Mouse (Mus musculus) brown adipose tissue, adult 24 weeks (tissue): ENCODE measurements at regions not wholly inside any gene's neighbourhood (a gene's known extent, or its start where the extent isn't known, plus 50 kb on each side); places are given as distances from the start of the nearest gene placed in this dataset.

Source experiments
- H3K27ac ChIP-seq: fragments of 200-500 bp; replicated peaks from 2 replicates; pipeline ENCODE4 v1.5.1; 2012; ENCODE audit warnings: low read depth, mild to moderate bottlenecking, low read length
- H3K4me1 ChIP-seq: fragments of 200-500 bp; 2 replicates; pipeline ENCODE4 v1.6.1; 2012; ENCODE audit warnings: low read length, mixed read lengths; ENCODE audit not compliant: control insufficient read depth, insufficient read depth, insufficient read length
- H3K4me3 ChIP-seq: fragments of 200-500 bp; 2 replicates; pipeline ENCODE4 v1.5.1; 2012; ENCODE audit warnings: low read depth, mild to moderate bottlenecking, low read length, moderate library complexity; ENCODE audit not compliant: insufficient read depth

DNA sequence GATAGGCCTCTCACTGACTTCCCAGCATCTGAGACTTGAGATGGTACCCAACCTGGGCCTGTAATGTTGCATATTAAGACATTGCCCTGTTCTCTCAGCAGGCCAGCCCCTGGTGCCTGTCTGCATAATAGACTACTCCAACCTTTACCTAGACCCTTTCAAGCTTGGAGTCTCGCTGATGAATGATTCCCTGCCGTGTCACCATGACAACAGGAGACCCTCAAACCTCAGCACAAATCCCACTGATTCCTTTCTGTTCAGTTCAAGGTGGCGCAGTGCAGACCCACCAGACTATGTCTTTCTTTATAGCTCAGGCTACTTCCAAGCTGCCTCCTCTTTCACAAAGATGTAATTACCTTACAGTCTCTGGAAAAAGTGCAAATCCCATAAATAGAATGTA lies 172.0 kb downstream of the Dcdc2c start:
- no peak overlapping the region for H3K27ac ChIP-seq
- H3K4me1 ChIP-seq: no peaks in the 10 kb centered on the region
- H3K4me3 ChIP-seq: no peak overlapping the region

DNA sequence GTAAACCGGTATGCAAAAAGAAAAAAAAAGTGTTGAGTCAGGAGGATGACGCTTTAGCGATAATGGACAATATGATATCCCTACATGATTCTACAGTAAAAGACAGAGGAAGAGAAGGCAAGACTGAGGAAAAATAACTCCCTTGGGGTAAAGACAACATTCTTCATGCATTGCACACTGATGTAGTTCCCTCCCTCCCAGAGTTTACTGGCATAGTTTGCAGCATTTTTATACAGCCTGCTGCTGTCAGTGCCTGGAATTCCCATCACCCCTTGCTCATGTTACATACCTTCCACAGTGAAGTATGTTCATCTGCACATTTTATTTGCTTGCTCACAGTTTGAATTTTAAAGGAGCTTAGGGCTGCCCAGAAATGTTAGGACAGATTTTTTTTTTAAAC lies 174.2 kb downstream of the Dcdc2c start:
- Histone ChIP-seq H3K4me1 (no peaks in the 10 kb centered on the region), H3K27ac (no peak overlapping the region), H3K4me3 (no peak overlapping the region)

DNA sequence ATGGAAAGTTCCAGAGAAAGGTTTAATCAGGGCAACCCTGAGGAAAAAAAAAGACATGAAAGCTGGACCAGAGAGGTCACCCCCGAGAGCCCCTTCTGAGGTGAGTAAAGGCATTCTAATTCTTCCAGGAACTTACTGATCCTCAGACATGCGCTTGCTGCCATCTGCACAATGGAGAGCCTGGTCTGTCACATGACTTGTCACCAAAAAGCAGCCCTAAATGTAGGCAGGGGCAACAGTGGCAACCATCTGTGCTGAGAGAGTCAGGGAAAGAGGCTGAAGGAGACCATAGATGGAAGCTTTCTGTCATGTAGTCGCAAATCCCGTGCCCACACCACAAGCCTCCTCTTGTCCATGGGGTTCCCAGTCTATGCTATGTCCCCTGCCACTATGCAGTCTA lies 174.8 kb downstream of the Dcdc2c start:
- Histone ChIP-seq H3K27ac (no peak overlapping the region), H3K4me1 (no peaks in the 10 kb centered on the region), H3K4me3 (no peak overlapping the region)

DNA sequence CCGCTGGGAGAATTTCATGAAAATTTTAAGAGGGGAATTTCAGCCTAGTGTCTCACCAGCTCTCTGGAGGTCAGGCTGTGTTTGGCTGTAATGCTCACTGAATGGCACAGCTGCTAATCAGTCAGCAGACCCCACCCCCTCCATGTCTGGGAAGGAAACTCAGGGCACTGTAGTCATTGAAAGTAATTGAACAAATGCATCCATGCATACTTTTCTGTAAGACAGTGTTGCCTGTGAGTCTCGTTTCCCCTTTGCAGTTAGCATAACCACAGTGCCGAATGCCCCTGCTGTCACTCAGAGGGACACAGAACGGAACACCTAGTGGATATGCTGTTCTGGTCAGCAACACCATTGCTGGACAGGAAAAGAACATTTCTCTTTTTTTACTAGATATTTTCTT lies 175.4 kb downstream of the Dcdc2c start:
- Histone ChIP-seq H3K27ac (no peak overlapping the region), H3K4me1 (no peaks in the 10 kb centered on the region), H3K4me3 (no peak overlapping the region)

DNA sequence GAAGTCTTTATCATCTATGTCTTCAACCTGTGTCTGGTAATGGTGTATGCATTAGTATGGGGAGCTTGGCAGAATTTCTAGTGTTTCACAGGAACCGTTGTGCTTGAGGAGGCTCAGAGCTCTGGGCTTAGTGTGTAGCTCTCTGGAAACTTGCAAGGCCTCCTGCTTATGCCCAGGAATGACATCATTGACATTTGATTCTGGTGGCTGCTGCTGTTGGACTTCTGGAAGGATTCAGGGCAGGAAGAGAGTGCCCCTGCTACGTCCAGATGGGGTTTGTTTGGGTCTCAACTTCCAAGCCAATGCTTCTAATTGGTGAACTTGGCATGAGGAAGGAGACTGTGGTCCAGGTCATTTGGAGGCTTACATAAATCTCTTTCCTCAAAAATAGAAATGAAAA lies 186.9 kb downstream of the Dcdc2c start:
- Histone ChIP-seq H3K4me1 (no peaks in the 10 kb centered on the region), H3K27ac (no peak overlapping the region), H3K4me3 (no peak overlapping the region)

DNA sequence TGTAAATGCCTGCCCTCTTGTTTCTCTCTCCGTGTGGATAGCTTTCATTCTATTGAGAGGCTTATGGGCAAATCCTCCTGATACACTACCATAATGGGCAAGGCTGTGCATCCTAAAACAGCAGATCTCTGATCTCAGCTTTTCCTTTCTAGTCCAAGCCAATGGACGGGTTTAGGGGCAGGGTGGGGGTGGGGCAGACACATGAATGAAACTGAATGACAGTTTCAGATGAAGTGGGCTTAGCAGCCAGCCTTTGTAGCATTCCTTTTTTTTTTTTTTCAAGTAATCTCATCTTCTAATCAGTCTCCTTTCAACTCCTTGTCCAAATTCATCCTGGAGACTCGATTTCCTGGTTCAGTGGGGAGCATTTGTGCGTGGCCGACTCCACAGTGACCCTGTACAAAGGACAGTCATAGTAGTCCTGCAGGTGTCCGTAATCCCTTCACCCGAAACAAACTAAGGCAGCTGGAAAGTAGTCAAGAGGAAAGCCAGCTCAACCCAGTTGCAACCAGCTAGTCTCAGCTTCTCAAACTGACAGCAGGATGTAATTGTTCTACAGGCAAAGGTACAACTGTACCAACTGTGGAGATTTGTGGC lies 193.4 kb downstream of the Dcdc2c start:
- H3K4me1 ChIP-seq: no peaks in the 10 kb centered on the region

DNA sequence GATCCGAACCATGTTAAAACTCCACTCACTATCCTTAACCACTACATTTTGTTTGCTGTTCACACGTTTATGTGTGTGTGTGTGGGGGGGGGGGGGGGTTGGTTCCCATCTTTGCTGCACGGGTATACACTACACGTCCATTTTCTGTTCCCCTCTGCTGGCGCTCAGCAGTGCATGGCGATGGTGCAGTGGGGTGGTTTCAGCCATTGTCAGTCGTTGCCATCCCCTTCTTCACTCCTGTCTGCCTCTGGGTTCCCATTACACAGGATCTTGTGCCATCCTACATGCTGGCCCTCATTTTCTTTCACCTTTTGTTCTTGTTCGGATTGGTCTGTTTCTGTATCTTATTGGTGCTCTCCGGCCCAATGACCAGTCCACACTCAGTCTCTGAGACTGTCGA lies 194.4 kb downstream of the Dcdc2c start:
- no peak overlapping the region for H3K4me3 ChIP-seq
- no peak overlapping the region for H3K27ac ChIP-seq
- H3K4me1 ChIP-seq: no peaks in the 10 kb centered on the region

More for the DNA sequence above, 193.4 kb downstream of the Dcdc2c start:
- Histone ChIP-seq H3K4me3 (no peak overlapping the region), H3K27ac (no peak overlapping the region)

DNA sequence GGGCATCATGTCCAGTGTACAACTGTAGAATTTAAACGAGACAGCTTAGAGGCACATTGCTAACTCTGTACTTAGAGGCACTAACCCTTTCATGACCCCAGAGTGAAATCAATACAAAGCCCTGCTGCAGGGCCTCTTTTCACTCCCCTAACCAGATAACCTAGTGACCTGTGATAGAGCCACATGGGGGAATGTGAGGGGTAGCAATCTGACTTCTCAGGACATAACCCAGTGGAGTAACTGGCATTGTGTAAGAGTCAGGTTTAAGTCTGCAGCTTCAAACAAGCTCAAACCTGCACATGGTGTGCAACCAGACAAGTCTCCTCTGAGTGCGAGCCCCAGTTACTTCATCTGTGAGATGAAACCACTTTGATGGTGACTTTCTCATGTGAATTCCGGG lies 199.1 kb downstream of the Dcdc2c start:
- Histone ChIP-seq H3K27ac (no peak overlapping the region), H3K4me3 (no peak overlapping the region), H3K4me1 (no peaks in the 10 kb centered on the region)

DNA sequence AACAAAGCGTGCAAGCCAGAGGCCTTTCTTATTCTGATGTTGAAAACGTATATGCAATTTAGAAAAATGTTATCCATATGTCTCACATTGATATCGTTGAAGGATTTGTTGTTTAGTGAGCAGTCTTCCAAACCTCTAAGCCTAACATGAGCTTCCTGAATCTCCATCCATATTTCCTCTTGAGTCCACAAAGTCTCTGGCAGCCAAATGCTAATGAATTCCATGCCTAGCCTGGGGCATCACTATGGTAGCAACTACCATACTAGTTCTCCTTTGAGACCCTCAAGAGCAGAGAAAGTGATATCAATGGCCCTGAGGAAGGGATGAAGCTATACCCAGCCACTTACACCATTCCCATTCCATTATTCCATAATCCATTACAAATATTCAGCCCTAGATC lies 199.6 kb downstream of the Dcdc2c start:
- H3K27ac ChIP-seq: no peak overlapping the region
- H3K4me1 ChIP-seq: no peaks in the 10 kb centered on the region
- H3K4me3 ChIP-seq: no peak overlapping the region

DNA sequence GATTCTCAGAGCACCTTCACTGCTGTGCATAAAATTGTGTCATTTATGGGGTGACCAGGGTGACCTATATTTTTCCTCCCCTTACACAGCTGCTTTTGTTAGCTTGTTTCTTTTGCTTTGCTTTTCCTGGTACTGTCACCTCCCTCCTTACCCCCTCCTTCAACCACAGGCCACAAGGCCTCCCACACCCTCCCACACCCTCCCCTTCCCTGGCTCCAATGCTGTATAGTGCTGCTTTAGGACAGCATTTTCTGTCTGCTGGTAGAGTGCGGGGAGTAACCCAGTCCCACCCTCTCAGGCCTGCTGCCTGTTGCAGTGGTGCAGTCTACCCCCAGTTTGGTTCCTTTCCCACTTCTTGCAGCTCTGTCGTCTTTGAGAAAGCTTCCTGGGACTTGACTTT lies 209.5 kb downstream of the Dcdc2c start:
- no peak overlapping the region for H3K27ac ChIP-seq
- no peak overlapping the region for H3K4me3 ChIP-seq
- no peaks in the 10 kb centered on the region for H3K4me1 ChIP-seq

DNA sequence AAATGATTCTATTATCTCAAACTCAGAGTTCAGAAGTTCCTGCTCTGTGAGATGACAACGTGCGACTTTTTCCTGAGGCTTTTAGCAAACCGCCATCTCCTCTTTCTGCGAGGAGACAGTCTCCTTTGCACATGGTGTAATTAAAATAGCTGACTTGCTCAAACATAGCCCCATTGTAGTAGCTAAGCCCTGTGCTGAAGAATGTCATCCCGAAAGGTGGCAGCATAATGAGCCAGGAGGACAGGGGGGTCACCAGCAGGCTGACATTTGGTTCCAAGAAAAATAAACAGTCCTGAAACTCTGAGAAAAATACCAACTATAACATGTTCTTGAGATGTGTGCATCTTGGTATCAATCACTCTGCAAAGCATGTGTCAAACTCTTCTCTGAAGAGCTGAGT lies 219.6 kb downstream of the Dcdc2c start:
- H3K4me3 ChIP-seq: no peak overlapping the region
- no peak overlapping the region for H3K27ac ChIP-seq
- no peaks in the 10 kb centered on the region for H3K4me1 ChIP-seq

DNA sequence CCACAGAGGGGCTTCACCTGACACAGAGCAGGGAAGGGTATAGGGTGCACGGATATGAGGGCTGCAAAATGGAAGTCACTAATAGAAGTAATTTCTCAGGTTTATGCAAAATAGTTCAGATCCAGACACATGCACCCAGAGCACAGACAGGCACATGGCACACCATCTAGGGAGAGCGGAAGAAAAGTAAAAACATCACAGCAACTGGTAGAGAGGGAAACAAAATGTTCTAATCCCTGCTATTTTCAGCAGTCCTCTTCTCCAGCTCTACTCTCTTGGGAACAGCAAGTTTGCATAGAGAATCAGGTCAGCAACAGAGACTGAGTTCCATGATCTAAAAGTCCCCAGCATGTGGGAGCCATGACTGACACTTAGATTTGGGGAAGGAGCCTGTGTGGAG lies 220.4 kb downstream of the Dcdc2c start:
- Histone ChIP-seq H3K4me1 (no peaks in the 10 kb centered on the region), H3K4me3 (no peak overlapping the region), H3K27ac (no peak overlapping the region)

DNA sequence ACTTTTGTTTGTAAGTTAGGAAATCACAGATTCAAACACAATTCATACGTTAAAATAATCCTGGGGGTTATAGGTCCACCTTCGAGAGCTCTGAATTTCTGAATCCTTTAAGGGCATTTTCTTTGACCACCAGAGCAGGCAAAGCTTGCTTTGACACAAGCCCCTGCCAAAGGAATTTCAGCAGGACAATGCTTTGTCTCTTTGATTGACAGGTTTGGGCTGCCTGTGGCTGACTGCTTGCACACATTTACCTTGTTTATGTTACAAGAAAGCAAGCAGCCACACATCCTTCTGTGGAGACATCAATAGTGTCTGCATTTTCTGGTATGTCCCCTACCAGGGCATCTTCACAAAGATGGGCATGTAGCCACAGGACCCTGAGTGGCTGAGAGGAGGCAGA lies 228.5 kb downstream of the Dcdc2c start:
- H3K27ac ChIP-seq: no peak overlapping the region

DNA sequence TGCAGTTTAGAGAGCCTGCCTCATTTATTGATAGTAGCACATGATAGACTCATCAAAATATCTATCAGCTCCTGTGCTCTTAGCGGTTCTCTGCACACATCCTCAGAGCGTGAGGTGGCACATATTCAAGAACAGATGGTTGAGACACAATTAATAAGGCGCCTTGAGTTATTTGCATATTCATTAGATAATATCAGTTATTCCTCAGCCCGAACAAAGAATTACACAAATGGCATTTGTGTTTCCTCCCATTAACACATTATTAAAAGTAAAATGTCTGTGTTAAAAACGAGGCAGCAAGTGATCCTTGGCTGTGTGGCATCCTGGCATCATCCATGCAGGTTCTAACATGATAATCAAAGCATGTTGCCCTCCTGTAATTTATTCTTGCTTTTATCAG lies 243.0 kb downstream of the Dcdc2c start:
- Histone ChIP-seq H3K4me3 (no peak overlapping the region), H3K27ac (no peak overlapping the region), H3K4me1 (no peaks in the 10 kb centered on the region)

More for the DNA sequence above, 228.5 kb downstream of the Dcdc2c start:
- Histone ChIP-seq H3K4me1 (no peaks in the 10 kb centered on the region), H3K4me3 (no peak overlapping the region)

DNA sequence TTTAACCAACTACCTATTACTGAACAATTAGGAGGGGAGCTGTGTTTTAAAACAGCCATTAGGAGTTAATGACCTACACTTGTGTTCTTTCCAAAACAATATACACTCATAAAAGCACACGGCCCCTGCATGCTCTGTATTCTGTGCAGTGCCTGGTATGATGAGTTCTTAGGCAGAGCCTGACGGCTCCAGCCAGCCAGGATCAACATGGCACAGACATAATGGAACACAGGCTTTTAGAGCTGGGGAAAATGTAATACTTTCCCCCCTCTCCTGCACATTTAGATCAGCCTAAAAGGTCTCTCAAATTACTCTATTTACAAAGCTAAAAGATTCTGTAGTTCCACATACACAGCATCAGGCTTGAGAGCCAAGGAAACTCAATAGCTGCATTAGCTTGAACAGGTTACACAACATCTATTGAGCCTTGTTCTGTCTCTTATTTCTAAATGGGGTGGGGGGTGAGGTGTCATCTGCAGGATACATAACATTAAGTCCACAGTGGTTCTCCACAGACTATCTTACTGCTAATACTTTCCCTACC lies 250.1 kb downstream of the Dcdc2c start:
- Histone ChIP-seq H3K4me3 (no peak overlapping the region), H3K27ac (no peak overlapping the region), H3K4me1 (no peaks in the 10 kb centered on the region)

DNA sequence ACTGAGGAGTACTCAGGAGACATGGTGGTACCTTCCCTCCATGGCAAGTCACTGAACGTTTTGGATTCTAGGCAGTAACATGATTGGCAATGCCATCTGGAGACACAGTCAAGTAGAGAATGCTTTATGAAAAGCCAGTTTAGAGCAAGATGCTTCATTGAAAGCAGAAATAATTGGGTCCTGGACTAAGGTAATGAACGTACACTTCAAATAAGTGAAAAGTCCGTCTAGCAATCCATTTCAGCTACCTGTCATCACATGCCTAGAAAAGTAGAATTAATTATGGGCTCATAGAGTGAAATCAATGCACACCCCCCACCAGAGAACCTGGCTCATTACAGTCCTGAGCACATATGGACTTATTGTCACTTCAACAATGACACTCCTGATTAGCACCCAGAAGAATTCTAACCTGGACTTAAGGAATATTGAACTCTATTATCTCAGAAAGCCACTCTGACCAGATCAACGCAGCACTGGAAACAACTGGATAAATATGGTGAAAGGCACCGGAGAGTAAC lies 263.8 kb downstream of the Dcdc2c start:
- no peak overlapping the region for H3K27ac ChIP-seq
- no peaks in the 10 kb centered on the region for H3K4me1 ChIP-seq
- no peak overlapping the region for H3K4me3 ChIP-seq
